Mouse (Mus musculus) neural tube, embryonic 15.5 days (tissue): ENCODE results near the gene Ntng2. TPM values are rescaled to one million over a fixed set of nuclear protein-coding genes. Genes with fewer than 3 reads are reported as not detected.

Experiments used
- ATAC-seq: fragments of 200-750 bp; cut with Nextera tagmentation; 2 replicates; pipeline ENCODE4 v1.8.0; 2017; ENCODE audit warnings: mild to moderate bottlenecking, moderate TSS enrichment, moderate library complexity; ENCODE audit not compliant: low FRiP score
- H3K27ac ChIP-seq: fragments of 300-500 bp; sonication (generic); replicated peaks from 2 replicates; pipeline ENCODE4 v1.5.1; 2015; ENCODE audit warnings: mild to moderate bottlenecking, inconsistent platforms
- H3K27me3 ChIP-seq: fragments of 300-500 bp; sonication (generic); replicated peaks from 2 replicates; pipeline ENCODE4 v1.6.1; 2015; ENCODE audit warnings: inconsistent platforms
- H3K36me3 ChIP-seq: fragments of 300-500 bp; sonication (generic); 2 replicates; pipeline ENCODE4 v1.6.1; 2015; ENCODE audit warnings: inconsistent platforms
- H3K4me1 ChIP-seq: fragments of 300-500 bp; sonication (generic); 2 replicates; pipeline ENCODE4 v1.6.1; 2015; ENCODE audit warnings: inconsistent platforms
- H3K4me2 ChIP-seq: fragments of 300-500 bp; sonication (generic); 2 replicates; pipeline ENCODE4 v1.6.1; 2015; ENCODE audit warnings: inconsistent platforms, mild to moderate bottlenecking, moderate library complexity
- H3K4me3 ChIP-seq: fragments of 300-500 bp; sonication (generic); replicated peaks from 2 replicates; pipeline ENCODE4 v1.5.1; 2015; ENCODE audit warnings: mild to moderate bottlenecking, inconsistent platforms
- H3K9ac ChIP-seq: fragments of 300-500 bp; sonication (generic); replicated peaks from 2 replicates; pipeline ENCODE4 v1.6.1; 2015; ENCODE audit warnings: mild to moderate bottlenecking, inconsistent platforms
- H3K9me3 ChIP-seq: fragments of 300-500 bp; sonication (generic); replicated peaks from 2 replicates; pipeline ENCODE4 v1.6.1; 2016; ENCODE audit warnings: inconsistent platforms
- WGBS: fragments of 180-500 bp; shearing (Covaris S2); methylation state at CpG from one replicate; pipeline ENCODE4 v1.1.7; 2015; ENCODE audit warnings: mixed read lengths; 5-methylcytosine and 5-hydroxymethylcytosine counted together
- polyA plus RNA-seq: library from polyadenylated mRNA; unstranded; fragments of >200 nt; fragmentation: Nextera tagmentation; extraction: Ambion mirVana; gene quantifications from 2 replicates; pipeline ENCODE4 v1.2.1, GENCODE M21; 2015

Gene Ntng2
- polyA plus RNA-seq, 1 experiment from 2014 or later: 1.3 TPM

- Histone ChIP-seq H3K27ac (no peak overlapping the region), H3K4me2 (no peak overlapping the region), H3K4me3 (no peak overlapping the region), H3K9ac (no peak overlapping the region), H3K9me3 (no peaks in the 10 kb centered on the region), H3K4me1 (no peaks in the 10 kb centered on the region), H3K27me3 (no peaks in the 10 kb centered on the region; the same call in 1 of the 2 replicates), H3K36me3 (no peaks in the 10 kb centered on the region)
- 79% methylated on average over 3 of the region's 3 CpGs for WGBS
- no peak for ATAC-seq
Observed at GRCm38 (mm10) chr2:29235026-29235425, 17.8 kb downstream of the Ntng2 start.

- Histone ChIP-seq H3K4me3 (no peak overlapping the region), H3K27ac (no peak overlapping the region), H3K27me3 (no peaks in the 10 kb centered on the region; the same call in 1 of the 2 replicates), H3K4me1 (no peaks in the 10 kb centered on the region), H3K9ac (no peak overlapping the region), H3K9me3 (no peaks in the 10 kb centered on the region), H3K4me2 (no peak overlapping the region), H3K36me3 (no peaks in the 10 kb centered on the region)
- WGBS: 75% methylated on average over 4 of the region's 4 CpGs
- ATAC-seq: no peak
Observed at GRCm38 (mm10) chr2:29234002-29234401, 18.8 kb downstream of the Ntng2 start.

GRCm38 (mm10) chr2:29230191-29230835 lies 22.5 kb downstream of the Ntng2 start:
- no peaks in the 10 kb centered on the region for H3K9me3 ChIP-seq
- no peaks in the 10 kb centered on the region for H3K36me3 ChIP-seq
- H3K4me2 ChIP-seq: no peak overlapping the region
- H3K27ac ChIP-seq: no peak overlapping the region
- no peaks in the 10 kb centered on the region for H3K4me1 ChIP-seq
- no peak overlapping the region for H3K9ac ChIP-seq
- no peaks in the 10 kb centered on the region for H3K27me3 ChIP-seq
- ATAC-seq: no peak
- 72% methylated on average over 9 of the region's 9 CpGs for WGBS
- H3K4me3 ChIP-seq: no peak overlapping the region

GRCm38 (mm10) chr2:29226671-29227070 lies 26.1 kb downstream of the Ntng2 start:
- Histone ChIP-seq H3K27me3 (no peaks in the 10 kb centered on the region), H3K4me2 (no peak overlapping the region), H3K9ac (no peak overlapping the region), H3K9me3 (no peaks in the 10 kb centered on the region), H3K4me1 (no peaks in the 10 kb centered on the region), H3K4me3 (no peak overlapping the region), H3K36me3 (no peaks in the 10 kb centered on the region), H3K27ac (no peak overlapping the region)
- no peak for ATAC-seq
- WGBS: 72% methylated on average over 4 of the region's 4 CpGs

GRCm38 (mm10) chr2:29223591-29224262 lies 29.1 kb downstream of the Ntng2 start:
- Histone ChIP-seq H3K27me3 (no peaks in the 10 kb centered on the region), H3K4me3 (no peak overlapping the region), H3K4me2 (no peak overlapping the region), H3K9ac (no peak overlapping the region), H3K4me1 (no peaks in the 10 kb centered on the region), H3K36me3 (no peaks in the 10 kb centered on the region), H3K27ac (no peak overlapping the region), H3K9me3 (no peaks in the 10 kb centered on the region)
- WGBS: 55% methylated on average over 7 of the region's 7 CpGs
- no peak for ATAC-seq

- Histone ChIP-seq H3K36me3 (no peaks in the 10 kb centered on the region), H3K4me3 (no peak overlapping the region), H3K4me1 (no peaks in the 10 kb centered on the region), H3K9me3 (no peaks in the 10 kb centered on the region), H3K27ac (no peak overlapping the region), H3K27me3 (no peaks in the 10 kb centered on the region), H3K9ac (no peak overlapping the region), H3K4me2 (no peak overlapping the region)
- ATAC-seq: no peak
- WGBS: 5% methylated on average over 4 of the region's 4 CpGs
Observed at GRCm38 (mm10) chr2:29222302-29222701, 30.5 kb downstream of the Ntng2 start.

GRCm38 (mm10) chr2:29218831-29219230 lies 34.0 kb downstream of the Ntng2 start:
- Histone ChIP-seq H3K27me3 (no peaks in the 10 kb centered on the region), H3K4me1 (no peaks in the 10 kb centered on the region), H3K9ac (no peak overlapping the region), H3K36me3 (no peaks in the 10 kb centered on the region), H3K9me3 (no peaks in the 10 kb centered on the region), H3K4me2 (no peak overlapping the region), H3K27ac (no peak overlapping the region), H3K4me3 (no peak overlapping the region)
- WGBS: 89% methylated on average over 5 of the region's 5 CpGs
- no peak for ATAC-seq

GRCm38 (mm10) chr2:29217897-29218296 lies 34.9 kb downstream of the Ntng2 start:
- Histone ChIP-seq H3K4me3 (no peak overlapping the region), H3K36me3 (no peaks in the 10 kb centered on the region), H3K9ac (no peak overlapping the region), H3K27me3 (no peaks in the 10 kb centered on the region), H3K4me2 (no peak overlapping the region), H3K27ac (no peak overlapping the region), H3K9me3 (no peaks in the 10 kb centered on the region), H3K4me1 (no peaks in the 10 kb centered on the region)
- 53% methylated on average over 10 of the region's 10 CpGs for WGBS
- ATAC-seq: no peak; the same call in 1 of the 2 replicates

GRCm38 (mm10) chr2:29217042-29217441 lies 35.8 kb downstream of the Ntng2 start:
- Histone ChIP-seq H3K4me3 (no peak overlapping the region), H3K9ac (no peak overlapping the region), H3K4me2 (no peak overlapping the region), H3K4me1 (no peaks in the 10 kb centered on the region), H3K36me3 (no peaks in the 10 kb centered on the region), H3K27ac (no peak overlapping the region), H3K27me3 (no peaks in the 10 kb centered on the region), H3K9me3 (no peaks in the 10 kb centered on the region)
- 87% methylated on average over 5 of the region's 5 CpGs for WGBS
- ATAC-seq: no peak

- WGBS: 49% methylated on average over 8 of the region's 8 CpGs
- no peak overlapping the region for H3K27ac ChIP-seq
- H3K9ac ChIP-seq: no peak overlapping the region
- H3K4me1 ChIP-seq: no peaks in the 10 kb centered on the region
- no peaks in the 10 kb centered on the region for H3K36me3 ChIP-seq
- no peak overlapping the region for H3K4me3 ChIP-seq
- ATAC-seq: no peak
- H3K27me3 ChIP-seq: no peaks in the 10 kb centered on the region
- no peak overlapping the region for H3K4me2 ChIP-seq
- H3K9me3 ChIP-seq: no peaks in the 10 kb centered on the region
Observed at GRCm38 (mm10) chr2:29216286-29217012, 36.4 kb downstream of the Ntng2 start.

GRCm38 (mm10) chr2:29206156-29206555 lies 46.6 kb downstream of the Ntng2 start:
- Histone ChIP-seq H3K36me3 (no peaks in the 10 kb centered on the region), H3K27me3 (no peaks in the 10 kb centered on the region; the same call in 1 of the 2 replicates), H3K4me3 (no peak overlapping the region), H3K9ac (no peak overlapping the region), H3K4me2 (no peak overlapping the region), H3K4me1 (no peaks in the 10 kb centered on the region), H3K27ac (no peak overlapping the region), H3K9me3 (no peaks in the 10 kb centered on the region)
- ATAC-seq: no peak
- WGBS: 27% methylated on average over 8 of the region's 8 CpGs
